Mouse (Mus musculus) heart, adult 18-20 months (tissue): ENCODE results near the gene Chmp6. TPM values are rescaled to one million over a fixed set of nuclear protein-coding genes. Genes with fewer than 3 reads are reported as not detected.
A peak's percentile ranks its signal among the peaks of the same experiment; 100 is the strongest.

Experiments
- DNase-seq, 2 experiments: peaks; one replicate each; pipeline ENCODE4 v3.0.0; 2021 to 2022; ENCODE audit warnings: mixed read lengths in 1 of 2
- total RNA-seq, 2 experiments: library from RNA; stranded (reverse); gene quantifications; 2 replicates each; pipeline ENCODE4 v1.2.3; 2021

Chmp6 gene
- total RNA-seq, 2 experiments from 2014 or later: 27.8 to 30.2 TPM

GRCm38 (mm10) chr11:119937772-119938502 lies 24.7 kb downstream of the Chmp6 start:
- DNase-seq: no peak

GRCm38 (mm10) chr11:119939073-119939710 lies 26.0 kb downstream of the Chmp6 start:
- DNase-seq: no peak

GRCm38 (mm10) chr11:119939711-119940106 lies 26.5 kb downstream of the Chmp6 start:
- DNase-seq: no peak

- DNase-seq: no peak
These were observed 26.9 kb downstream of the Chmp6 start for GRCm38 (mm10) chr11:119940142-119940541.

- no peak for DNase-seq
These were observed 28.6 kb downstream of the Chmp6 start for GRCm38 (mm10) chr11:119941794-119942193.

- no peak for DNase-seq
These were observed 29.0 kb downstream of the Chmp6 start for GRCm38 (mm10) chr11:119942201-119942726.

GRCm38 (mm10) chr11:119942727-119943427 lies 29.6 kb downstream of the Chmp6 start, which contains the start of gene Baiap2:
Gene Baiap2, plus strand, starts transcription at chr11:119942763.
- DNase-seq: peak; percentile 98 to 99

GRCm38 (mm10) chr11:119943428-119943988 lies 30.3 kb downstream of the Chmp6 start:
- peak; percentile 54 to 58 for DNase-seq

GRCm38 (mm10) chr11:119945343-119945742 lies 32.1 kb downstream of the Chmp6 start:
- DNase-seq: peak; percentile 65 to 85

GRCm38 (mm10) chr11:119947426-119947825 lies 34.2 kb downstream of the Chmp6 start:
- DNase-seq: no peak

- DNase-seq: no peak
These were observed 34.7 kb downstream of the Chmp6 start for GRCm38 (mm10) chr11:119947897-119948296.

- DNase-seq: no peak
These were observed 35.1 kb downstream of the Chmp6 start for GRCm38 (mm10) chr11:119948305-119948704.

- DNase-seq: peak; percentile 55 to 67
These were observed 35.6 kb downstream of the Chmp6 start for GRCm38 (mm10) chr11:119948803-119949202.

- no peak for DNase-seq
These were observed 37.3 kb downstream of the Chmp6 start for GRCm38 (mm10) chr11:119950535-119950934.

GRCm38 (mm10) chr11:119951326-119951725 lies 38.1 kb downstream of the Chmp6 start:
- no peak for DNase-seq

GRCm38 (mm10) chr11:119952429-119953224 lies 39.4 kb downstream of the Chmp6 start:
- DNase-seq: peak; percentile 81 to 90

- DNase-seq: no peak
These were observed 41.0 kb downstream of the Chmp6 start for GRCm38 (mm10) chr11:119954233-119954632.

- peak in 1 of 2 experiments; percentile 33 for DNase-seq
These were observed 41.6 kb downstream of the Chmp6 start for GRCm38 (mm10) chr11:119954749-119955337.

- DNase-seq: peak; percentile 40 to 62
These were observed 42.2 kb downstream of the Chmp6 start for GRCm38 (mm10) chr11:119955432-119955831.

GRCm38 (mm10) chr11:119956590-119956989 lies 43.3 kb downstream of the Chmp6 start:
- DNase-seq: no peak

- peak in 1 of 2 experiments; percentile 45 for DNase-seq
These were observed 45.6 kb downstream of the Chmp6 start for GRCm38 (mm10) chr11:119958856-119959255.
